Mouse (Mus musculus) midbrain, embryonic 16.5 days (tissue): ENCODE data around the gene Pik3ca. TPM values are rescaled to one million over a fixed set of nuclear protein-coding genes. Genes with fewer than 3 reads are reported as not detected.

Source experiments
- ATAC-seq: fragments of 200-750 bp; cut with Nextera tagmentation; 2 replicates; pipeline ENCODE4 v1.8.0; 2017; ENCODE audit warnings: moderate TSS enrichment
- H3K27ac ChIP-seq: fragments of 300-500 bp; sonication (generic); 2 replicates; pipeline ENCODE4 v1.5.1; 2014; ENCODE audit warnings: mild to moderate bottlenecking, low read length, mixed read lengths
- H3K27me3 ChIP-seq: fragments of 300-500 bp; sonication (generic); 2 replicates; pipeline ENCODE4 v1.6.1; 2014; ENCODE audit warnings: low read depth, low read length, mixed read lengths; ENCODE audit not compliant: control insufficient read depth, insufficient read depth
- H3K36me3 ChIP-seq: fragments of 300-500 bp; sonication (generic); 2 replicates; pipeline ENCODE4 v1.6.1; 2014; ENCODE audit warnings: mild to moderate bottlenecking, low read length, moderate library complexity, mixed read lengths; ENCODE audit not compliant: control insufficient read depth, insufficient read depth
- H3K4me1 ChIP-seq: fragments of 300-500 bp; sonication (generic); 2 replicates; pipeline ENCODE4 v1.6.1; 2014; ENCODE audit warnings: mild to moderate bottlenecking, low read length, mixed read lengths; ENCODE audit not compliant: control insufficient read depth, insufficient read depth
- H3K4me2 ChIP-seq: fragments of 300-500 bp; sonication (generic); 2 replicates; pipeline ENCODE4 v1.6.1; 2014; ENCODE audit warnings: mild to moderate bottlenecking, low read length, mixed read lengths
- H3K4me3 ChIP-seq: fragments of 300-500 bp; sonication (generic); 2 replicates; pipeline ENCODE4 v1.5.1; 2014; ENCODE audit warnings: low read depth, mild to moderate bottlenecking, low read length, moderate library complexity, mixed read lengths
- H3K9ac ChIP-seq: fragments of 300-500 bp; sonication (generic); 2 replicates; pipeline ENCODE4 v1.6.1; 2014; ENCODE audit warnings: low read depth, low read length, mixed read lengths
- H3K9me3 ChIP-seq: fragments of 300-500 bp; sonication (generic); replicated peaks from 2 replicates; pipeline ENCODE4 v1.6.1; 2014; ENCODE audit warnings: mild to moderate bottlenecking, low read length, mixed read lengths; ENCODE audit not compliant: control insufficient read depth, poor library complexity, severe bottlenecking
- WGBS: fragments of 180-500 bp; shearing (Covaris S2); extraction: QIAGEN DNeasy Blood & Tissue Kit; methylation state at CpG from one replicate; pipeline ENCODE4 v1.1.7; 2014; 5-methylcytosine and 5-hydroxymethylcytosine counted together
- polyA plus RNA-seq: library from polyadenylated mRNA; unstranded; fragments of >200 nt; fragmentation: Nextera tagmentation; extraction: Ambion mirVana; gene quantifications from 2 replicates; pipeline ENCODE4 v1.2.1, GENCODE M21; 2015

Gene Pik3ca
- polyA plus RNA-seq, 1 experiment from 2014 or later, result 12.8 TPM

DNA sequence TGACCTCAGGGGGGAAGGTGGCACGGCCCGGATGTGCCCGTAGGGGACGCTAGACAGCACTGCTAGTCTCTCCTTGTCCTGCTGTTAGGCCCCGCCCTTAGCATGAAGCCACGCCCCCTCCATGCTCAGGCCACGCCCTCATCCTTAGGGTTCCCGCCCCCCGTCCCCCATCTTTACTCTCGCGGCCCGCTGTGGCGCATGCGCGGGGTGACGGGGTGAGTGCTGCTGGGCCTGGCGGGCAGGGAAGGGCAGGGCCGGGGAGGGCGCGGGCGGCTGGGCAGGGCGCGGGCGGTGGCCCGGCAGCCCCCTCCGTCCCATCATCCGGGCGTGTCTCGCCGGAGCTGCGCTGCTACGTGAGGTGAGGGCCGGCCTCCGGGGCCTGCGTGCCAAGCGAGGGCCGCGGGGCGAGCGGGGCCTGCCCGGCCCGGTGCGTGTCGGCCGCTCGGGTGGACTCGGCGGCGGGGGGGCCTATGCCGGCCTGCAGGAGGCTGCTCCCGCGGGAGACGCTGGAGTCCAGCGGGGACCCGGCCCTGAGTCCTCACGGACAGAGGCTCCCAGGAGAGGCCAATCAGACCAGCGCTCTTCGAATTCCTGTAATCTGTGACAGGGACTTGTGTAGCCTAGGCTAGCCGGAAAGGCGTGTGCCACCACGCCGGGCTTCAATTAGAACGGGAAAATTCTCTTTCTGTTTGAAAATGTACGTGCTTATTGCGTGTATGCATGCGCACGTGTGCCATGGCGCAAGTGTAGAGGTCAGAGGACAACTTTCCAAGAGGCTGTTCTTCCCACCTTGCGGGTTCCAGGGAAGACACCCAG lies 113.1 kb downstream of the Pik3ca start:
- WGBS, result under 1% methylated on average over 54 of the region's 69 CpGs
- Histone ChIP-seq H3K27me3 (no peaks in the 10 kb centered on the region), H3K9me3 (no peaks in the 10 kb centered on the region), H3K4me1 (peaks cover 25% of the 10 kb centered on the region), H3K27ac (peak overlapping the region; percentile 84), H3K9ac (peak overlapping the region; percentile 95), H3K4me3 (peak overlapping the region; percentile 91), H3K36me3 (peaks cover 1% of the 10 kb centered on the region; the same call in 1 of the 2 replicates), H3K4me2 (peak overlapping the region; percentile 60)
- peak; percentile 89 for ATAC-seq

DNA sequence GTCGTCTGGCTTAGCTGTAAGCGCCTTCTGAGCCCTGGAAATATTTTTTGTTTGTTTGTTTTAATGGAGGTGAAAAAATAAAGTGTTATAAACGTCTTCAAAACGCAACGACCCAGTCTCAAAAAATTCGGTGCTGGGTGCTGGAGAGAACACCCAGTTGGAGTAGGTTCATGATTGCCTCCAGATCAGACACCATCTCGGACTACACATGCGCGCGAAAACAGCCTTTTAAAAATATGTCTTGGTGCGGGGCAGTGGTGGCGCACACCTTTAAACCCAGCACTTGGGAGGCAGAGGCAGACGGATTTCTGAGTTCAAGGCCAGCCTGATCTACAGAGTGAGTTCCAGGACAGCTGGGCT lies 113.7 kb downstream of the Pik3ca start:
- ATAC-seq, result no peak
- 4% methylated on average over 13 of the region's 13 CpGs for WGBS
- Histone ChIP-seq H3K9ac (peak overlapping the region; percentile 95), H3K4me3 (peak overlapping the region; percentile 91), H3K4me1 (peaks cover 25% of the 10 kb centered on the region), H3K4me2 (peak overlapping the region; percentile 60), H3K9me3 (no peaks in the 10 kb centered on the region), H3K36me3 (peaks cover 4% of the 10 kb centered on the region; the same call in 1 of the 2 replicates), H3K27me3 (no peaks in the 10 kb centered on the region), H3K27ac (peak overlapping the region; percentile 84)

DNA sequence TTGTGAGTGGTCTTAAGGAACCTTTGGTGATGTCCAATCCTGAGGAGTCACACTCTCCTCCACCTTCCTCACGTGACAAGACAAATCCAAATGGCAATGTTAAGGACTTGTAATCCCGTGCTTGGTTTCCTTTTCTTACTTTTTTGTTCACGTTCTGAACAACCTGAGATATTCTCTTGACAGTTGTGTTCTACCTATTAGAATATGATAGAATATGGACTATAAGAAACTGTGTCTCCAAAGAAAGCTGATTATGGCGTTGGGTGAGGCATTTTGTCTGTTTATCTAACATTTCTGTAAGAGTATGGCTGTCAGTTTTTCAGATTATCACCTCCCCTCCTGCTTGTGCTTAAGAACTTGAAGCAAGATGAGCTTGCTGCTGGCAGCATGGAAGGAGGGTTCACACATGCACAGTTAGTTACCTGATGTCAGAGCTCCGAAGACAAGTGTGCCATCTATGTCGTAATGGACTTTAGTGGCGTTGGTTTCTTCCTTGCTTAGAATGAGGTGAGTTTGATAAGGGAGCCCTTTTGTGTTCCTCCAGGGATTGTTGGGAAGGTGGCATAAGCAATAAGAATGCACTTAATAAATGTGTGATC lies 115.3 kb downstream of the Pik3ca start:
- whole genome bisulfite sequencing, result 92% methylated on average over 7 of the region's 7 CpGs
- Histone ChIP-seq H3K4me1 (peaks cover 25% of the 10 kb centered on the region), H3K9ac (no peak overlapping the region), H3K4me3 (no peak overlapping the region), H3K27me3 (no peaks in the 10 kb centered on the region), H3K4me2 (no peak overlapping the region), H3K9me3 (no peaks in the 10 kb centered on the region), H3K36me3 (peaks cover 8% of the 10 kb centered on the region), H3K27ac (no peak overlapping the region)
- no peak for ATAC-seq

DNA sequence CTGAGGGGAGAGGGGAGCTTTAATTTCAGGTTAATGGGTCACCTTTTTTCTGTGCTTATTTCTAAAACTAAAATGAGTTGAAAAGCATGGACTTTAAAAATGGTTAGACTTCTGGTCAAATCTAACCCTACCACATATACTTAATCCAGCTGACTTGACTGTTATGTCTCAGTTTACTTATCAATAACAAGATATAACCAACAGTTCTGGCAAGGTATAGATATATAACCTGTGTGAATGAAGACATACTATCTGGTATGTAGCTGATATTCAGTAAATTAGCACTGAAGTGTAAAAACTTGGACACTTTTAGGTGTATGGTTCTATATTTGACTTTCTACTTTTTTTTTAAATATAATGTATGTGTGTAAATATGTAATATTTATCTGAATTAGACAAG lies 116.1 kb downstream of the Pik3ca start:
- Histone ChIP-seq H3K36me3 (peaks cover 10% of the 10 kb centered on the region), H3K9me3 (no peaks in the 10 kb centered on the region), H3K4me3 (no peak overlapping the region), H3K4me2 (no peak overlapping the region), H3K27me3 (no peaks in the 10 kb centered on the region), H3K4me1 (peaks cover 25% of the 10 kb centered on the region), H3K9ac (no peak overlapping the region), H3K27ac (no peak overlapping the region)
- no peak for ATAC-seq

Other genes starting within 250 kb of the Pik3ca start
- gene Zmat3, start 31.7 kb upstream of the Pik3ca start, polyA plus RNA-seq, result 6.3 and 6.5 TPM in 2 replicates
- gene Kcnmb3, start 94.6 kb downstream of the Pik3ca start, polyA plus RNA-seq, result 0.10 and 0.16 TPM in 2 replicates
- 36.6 and 41.7 TPM in 2 replicates for gene Zfp639, start 112.6 kb downstream of the Pik3ca start, polyA plus RNA-seq
- 41.7 and 43.5 TPM in 2 replicates for gene Mfn1, start 131.8 kb downstream of the Pik3ca start, polyA plus RNA-seq
- gene Gnb4, start 218.9 kb downstream of the Pik3ca start, polyA plus RNA-seq, result 102 and 105 TPM in 2 replicates